Mouse (Mus musculus): Measurements from ENCODE around the gene Rbm6. TPM values are rescaled to one million over a fixed set of nuclear protein-coding genes. Genes with fewer than 3 reads are reported as not detected.

The Rbm6 gene
- polyA plus RNA-seq, 1 experiment from 2014 or later, result 97.7 TPM

Other genes starting within 250 kb of the Rbm6 start
- gene Gnai2, start 237.9 kb downstream of the Rbm6 start, polyA plus RNA-seq (2015; fragmentation: Nextera tagmentation; extraction: Ambion mirVana), result 383 and 392 TPM in 2 replicates
- gene Slc38a3, start 203.7 kb downstream of the Rbm6 start, polyA plus RNA-seq (2015; fragmentation: Nextera tagmentation; extraction: Ambion mirVana), result 4.3 and 5.3 TPM in 2 replicates
- gene Gnat1, start 193.5 kb downstream of the Rbm6 start, polyA plus RNA-seq (2015; fragmentation: Nextera tagmentation; extraction: Ambion mirVana), result 0.74 and 1.0 TPM in 2 replicates
- 31.8 and 32.1 TPM in 2 replicates for gene Sema3f, start 162.8 kb downstream of the Rbm6 start, polyA plus RNA-seq (2015; fragmentation: Nextera tagmentation; extraction: Ambion mirVana)
- gene Rbm5, start 102.2 kb downstream of the Rbm6 start, polyA plus RNA-seq (2015; fragmentation: Nextera tagmentation; extraction: Ambion mirVana), result 257 and 270 TPM in 2 replicates
- 11.0 and 13.4 TPM in 2 replicates for gene Mon1a, start 14.9 kb upstream of the Rbm6 start, polyA plus RNA-seq (2015; fragmentation: Nextera tagmentation; extraction: Ambion mirVana)
- 3.2 and 3.3 TPM in 2 replicates for gene Mst1r, start 33.6 kb upstream of the Rbm6 start, polyA plus RNA-seq (2015; fragmentation: Nextera tagmentation; extraction: Ambion mirVana)
- gene Actl11, start 55.2 kb upstream of the Rbm6 start, polyA plus RNA-seq (2015; fragmentation: Nextera tagmentation; extraction: Ambion mirVana), result not detected in 2 replicates
- gene Camkv, start 62.4 kb upstream of the Rbm6 start, polyA plus RNA-seq (2015; fragmentation: Nextera tagmentation; extraction: Ambion mirVana), result 9.8 and 10.0 TPM in 2 replicates
- 26.1 TPM in 2 replicates for gene Traip, start 76.9 kb upstream of the Rbm6 start, polyA plus RNA-seq (2015; fragmentation: Nextera tagmentation; extraction: Ambion mirVana)
- 34.6 and 35.4 TPM in 2 replicates for gene Uba7, start 102.3 kb upstream of the Rbm6 start, polyA plus RNA-seq (2015; fragmentation: Nextera tagmentation; extraction: Ambion mirVana)
- gene Gm20661, start 109.8 kb upstream of the Rbm6 start, polyA plus RNA-seq (2015; fragmentation: Nextera tagmentation; extraction: Ambion mirVana), result 11.3 and 13.2 TPM in 2 replicates
- gene Inka1, start 112.6 kb upstream of the Rbm6 start, polyA plus RNA-seq (2015; fragmentation: Nextera tagmentation; extraction: Ambion mirVana), result 121 and 131 TPM in 2 replicates
- gene Cdhr4, start 119.3 kb upstream of the Rbm6 start, polyA plus RNA-seq (2015; fragmentation: Nextera tagmentation; extraction: Ambion mirVana), result 18.2 and 18.6 TPM in 2 replicates
- gene Gm20662, start 123.1 kb upstream of the Rbm6 start, polyA plus RNA-seq (2015; fragmentation: Nextera tagmentation; extraction: Ambion mirVana), result 0.68 and 1.2 TPM in 2 replicates
- 70.1 and 72.8 TPM in 2 replicates for gene Ip6k1, start 129.3 kb upstream of the Rbm6 start, polyA plus RNA-seq (2015; fragmentation: Nextera tagmentation; extraction: Ambion mirVana)
- gene Gmppb, start 176.0 kb upstream of the Rbm6 start, polyA plus RNA-seq (2015; fragmentation: Nextera tagmentation; extraction: Ambion mirVana), result 34.1 and 36.2 TPM in 2 replicates
- gene Amigo3, start 179.9 kb upstream of the Rbm6 start, polyA plus RNA-seq (2015; fragmentation: Nextera tagmentation; extraction: Ambion mirVana), result 3.1 and 4.4 TPM in 2 replicates
- 0.20 and 0.51 TPM in 2 replicates for gene Mst1, start 207.2 kb upstream of the Rbm6 start, polyA plus RNA-seq (2015; fragmentation: Nextera tagmentation; extraction: Ambion mirVana)
- 31.2 and 35.2 TPM in 2 replicates for gene Rnf123, start 210.1 kb upstream of the Rbm6 start, polyA plus RNA-seq (2015; fragmentation: Nextera tagmentation; extraction: Ambion mirVana)
- 42.5 and 47.3 TPM in 2 replicates for gene Apeh, start 221.4 kb upstream of the Rbm6 start, polyA plus RNA-seq (2015; fragmentation: Nextera tagmentation; extraction: Ambion mirVana)

All from limb, embryonic 13.5 days (tissue).